Mouse (Mus musculus) cortical plate, adult 2 months (tissue): ENCODE measurements at regions not wholly inside any gene's neighbourhood (a gene's known extent, or its start where the extent isn't known, plus 50 kb on each side); places are given as distances from the start of the nearest gene placed in this dataset.

ENCODE experiments used
- H3K27ac ChIP-seq: fragments of 200-500 bp; 2 replicates; pipeline ENCODE4 v1.5.1; 2012; ENCODE audit warnings: low read length, control low read depth, inconsistent platforms; ENCODE audit not compliant: insufficient read depth
- H3K4me1 ChIP-seq: fragments of 200-500 bp; 2 replicates; pipeline ENCODE4 v1.6.1; 2011; ENCODE audit warnings: low read length; ENCODE audit not compliant: control insufficient read depth, insufficient read depth
- H3K4me3 ChIP-seq: fragments of 200-500 bp; 2 replicates; pipeline ENCODE4 v1.5.1; 2011; ENCODE audit warnings: mild to moderate bottlenecking, low read length, control low read depth; ENCODE audit not compliant: insufficient read depth
- CTCF ChIP-seq: fragments of 200-500 bp; IDR thresholded peaks from 2 replicates; pipeline ENCODE4 v1.5.1; 2011; ENCODE audit warnings: mild to moderate bottlenecking, control low read depth, low read length; ENCODE audit not compliant: insufficient read depth; ENCODE audit errors: extremely low read depth
- POLR2A ChIP-seq: fragments of 200-500 bp; IDR thresholded peaks from 2 replicates; pipeline ENCODE4 v1.6.1; 2011; ENCODE audit warnings: mild to moderate bottlenecking, low read length, control low read depth; ENCODE audit not compliant: insufficient read depth; ENCODE audit errors: extremely low read depth

GRCm38 (mm10) chr15:62139859-62140258 lies 1217.0 kb upstream of the A1bg start:
- Histone ChIP-seq H3K4me1 (peaks cover 3% of the 10 kb centered on the region), H3K4me3 (no peak overlapping the region), H3K27ac (no peak overlapping the region)
- TF ChIP-seq POLR2A (no peak), CTCF (no peak)

GRCm38 (mm10) chr15:62139192-62139591 lies 1216.4 kb upstream of the A1bg start:
- no peak overlapping the region for H3K4me3 ChIP-seq
- no peak for TF ChIP-seq POLR2A
- TF ChIP-seq CTCF, result no peak
- H3K4me1 ChIP-seq, result peaks cover 3% of the 10 kb centered on the region; the same call in 1 of the 2 replicates
- no peak overlapping the region for H3K27ac ChIP-seq

- H3K4me1 ChIP-seq, result peaks cover 3% of the 10 kb centered on the region; the same call in 1 of the 2 replicates
- H3K27ac ChIP-seq, result no peak overlapping the region
- TF ChIP-seq CTCF, result no peak
- no peak for TF ChIP-seq POLR2A
- no peak overlapping the region for H3K4me3 ChIP-seq
These were observed 1215.9 kb upstream of the A1bg start for GRCm38 (mm10) chr15:62138701-62139100.

DNA sequence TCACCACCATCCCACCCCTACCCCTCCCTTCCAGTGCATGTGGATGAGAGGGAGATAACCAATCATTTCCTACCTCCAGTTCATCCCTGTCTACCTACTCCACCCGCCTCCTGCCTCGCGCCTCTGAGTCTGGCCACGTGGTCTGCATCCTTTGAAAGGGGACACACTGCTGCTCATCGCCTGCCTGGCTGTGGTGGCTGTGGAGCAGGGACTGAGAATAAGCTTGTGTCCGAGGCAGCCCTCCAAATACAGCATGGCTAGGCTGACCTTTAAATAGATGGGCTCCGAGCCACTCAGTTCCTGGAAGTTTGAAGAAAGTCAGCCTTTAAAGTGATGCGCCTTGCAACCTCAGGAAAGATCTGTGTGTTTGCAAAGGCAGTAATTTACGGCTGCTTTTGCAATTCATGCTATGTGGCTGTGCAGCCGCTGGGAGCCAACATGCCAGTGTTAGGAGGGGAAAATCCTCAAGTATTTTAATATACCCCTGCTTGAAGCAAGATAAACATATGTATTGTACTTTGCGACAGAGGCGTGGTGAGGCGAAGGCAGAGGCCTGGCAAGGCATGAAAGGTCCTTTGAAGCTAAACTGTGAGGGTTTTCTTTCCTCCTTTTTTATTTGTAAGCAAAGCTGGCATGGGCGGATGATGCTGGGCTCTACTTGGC lies 1214.3 kb upstream of the A1bg start:
- TF ChIP-seq CTCF (no peak), POLR2A (no peak)
- peaks cover 3% of the 10 kb centered on the region; the same call in 1 of the 2 replicates for H3K4me1 ChIP-seq
- H3K27ac ChIP-seq, result no peak overlapping the region
- H3K4me3 ChIP-seq, result no peak overlapping the region

DNA sequence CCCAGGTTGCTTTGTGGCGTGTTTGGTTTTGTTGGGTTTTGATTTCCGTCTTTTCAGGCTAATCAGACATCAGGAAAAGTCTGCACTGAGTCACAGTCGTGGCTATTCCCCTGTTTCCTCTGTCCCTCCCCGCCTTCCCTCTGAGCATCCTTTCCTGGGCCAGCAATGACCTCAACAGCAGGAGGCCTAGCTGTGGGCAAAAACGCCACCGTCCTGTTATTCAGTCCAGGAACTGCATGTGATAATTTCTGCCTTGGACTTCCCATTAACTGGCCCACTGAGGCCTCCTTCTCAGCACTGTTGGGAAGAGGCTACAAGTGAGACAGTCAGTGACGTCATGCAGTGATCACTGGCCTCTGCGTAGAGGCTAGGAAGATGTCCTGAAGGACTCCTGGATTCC lies 1212.0 kb upstream of the A1bg start:
- no peak for TF ChIP-seq CTCF
- TF ChIP-seq POLR2A, result no peak
- Histone ChIP-seq H3K4me3 (no peak overlapping the region), H3K27ac (no peak overlapping the region), H3K4me1 (peaks cover 3% of the 10 kb centered on the region; the same call in 1 of the 2 replicates)

DNA sequence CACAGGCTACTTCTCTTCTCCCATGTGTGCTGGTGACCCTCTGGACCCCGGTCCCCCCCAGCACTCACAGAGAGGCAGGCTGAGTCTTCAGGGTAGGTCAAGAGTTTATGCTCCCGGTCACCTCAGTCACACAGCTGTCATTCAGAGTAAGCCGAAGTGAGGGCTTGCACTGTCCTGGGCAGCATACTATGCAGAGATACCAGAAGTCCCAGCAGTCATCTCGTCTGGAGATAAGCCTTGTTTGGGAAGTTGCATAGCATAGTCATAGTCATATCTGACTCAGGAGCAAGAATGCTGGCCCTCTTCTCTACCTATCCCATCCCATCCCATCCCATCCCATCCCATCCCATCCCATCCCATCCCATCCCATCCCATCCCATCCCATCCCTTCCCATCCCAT lies 1211.5 kb upstream of the A1bg start:
- Histone ChIP-seq H3K4me3 (no peak overlapping the region), H3K27ac (no peak overlapping the region), H3K4me1 (peaks cover 3% of the 10 kb centered on the region; the same call in 1 of the 2 replicates)
- TF ChIP-seq CTCF (no peak), POLR2A (no peak)

DNA sequence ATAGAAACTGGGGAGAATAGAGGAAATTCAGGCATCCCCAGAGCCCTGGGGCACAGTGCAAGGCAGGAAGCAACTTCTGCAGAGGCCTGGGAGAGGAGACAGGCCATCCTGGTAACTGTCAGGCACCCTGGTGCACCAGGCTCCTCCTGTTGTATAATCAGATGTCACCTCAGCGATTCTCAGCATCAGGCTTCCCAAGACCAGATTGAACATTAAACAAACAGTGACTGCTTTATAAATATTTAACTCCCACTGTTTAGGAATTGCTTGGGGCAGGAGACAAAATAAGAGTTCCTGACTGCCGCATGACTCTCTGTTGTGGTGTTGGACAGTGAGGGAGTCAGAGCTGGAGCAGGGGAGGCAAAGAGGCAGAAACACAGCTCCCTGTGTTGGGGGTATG lies 1210.1 kb upstream of the A1bg start:
- Histone ChIP-seq H3K4me3 (no peak overlapping the region), H3K27ac (no peak overlapping the region), H3K4me1 (peaks cover 3% of the 10 kb centered on the region; the same call in 1 of the 2 replicates)
- TF ChIP-seq POLR2A, result no peak
- no peak for TF ChIP-seq CTCF

GRCm38 (mm10) chr15:62131686-62132085 lies 1208.9 kb upstream of the A1bg start:
- no peak overlapping the region for H3K27ac ChIP-seq
- TF ChIP-seq CTCF (no peak), POLR2A (no peak)
- H3K4me3 ChIP-seq, result no peak overlapping the region

DNA sequence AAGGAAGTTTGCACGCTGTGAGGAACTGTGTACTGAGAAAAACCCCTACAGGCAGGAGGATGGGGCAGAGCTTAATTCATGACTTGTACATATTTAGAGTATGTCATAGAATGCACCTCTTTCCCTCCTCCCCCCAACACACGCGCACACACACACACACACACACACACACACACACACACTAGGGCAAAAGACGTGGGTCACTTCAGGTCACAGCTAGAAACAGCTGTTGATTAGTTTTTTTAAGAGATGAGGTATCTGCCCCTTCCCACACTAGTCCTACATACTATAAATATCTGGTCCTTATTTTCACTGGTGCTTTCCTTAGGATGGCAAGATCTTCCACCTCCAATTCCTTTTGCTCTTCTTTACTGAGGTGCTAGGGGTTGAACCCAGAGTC lies 1207.7 kb upstream of the A1bg start:
- Histone ChIP-seq H3K27ac (no peak overlapping the region), H3K4me3 (no peak overlapping the region), H3K4me1 (peaks cover 3% of the 10 kb centered on the region)
- TF ChIP-seq CTCF, result no peak
- no peak for TF ChIP-seq POLR2A

More at GRCm38 (mm10) chr15:62131686-62132085, 1208.9 kb upstream of the A1bg start:
- no peaks in the 10 kb centered on the region for H3K4me1 ChIP-seq

DNA sequence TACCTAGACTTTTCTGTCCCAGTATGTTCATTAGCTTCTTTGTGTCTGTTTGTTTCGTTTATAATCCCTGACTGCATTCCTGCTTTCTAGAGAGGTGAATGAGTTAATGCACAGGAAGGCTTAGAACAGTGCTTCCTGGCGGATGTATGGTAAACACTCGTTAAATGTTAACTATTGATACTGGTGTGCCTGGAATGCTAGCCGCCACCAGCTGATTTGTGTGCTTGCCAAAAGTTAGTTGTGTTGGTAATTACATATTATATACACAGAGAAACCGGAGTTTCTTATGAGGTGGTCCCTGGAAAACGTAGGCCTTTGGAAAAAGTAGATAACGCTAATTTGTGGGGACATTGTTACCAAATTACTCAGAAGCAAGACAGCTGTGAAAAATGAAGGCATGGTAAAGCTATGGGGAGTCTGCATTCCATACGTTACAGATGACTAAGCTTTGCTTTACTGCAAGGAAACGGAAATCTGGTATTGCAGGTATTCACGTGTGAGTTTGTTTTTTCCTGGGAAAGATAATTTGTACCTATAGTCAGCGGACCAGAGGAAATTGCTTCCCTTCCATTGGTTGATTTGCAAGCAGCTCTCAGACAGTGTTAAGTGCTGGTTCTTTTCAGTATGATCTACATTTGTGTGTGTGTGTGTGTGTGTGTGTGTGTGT lies 1205.9 kb upstream of the A1bg start:
- TF ChIP-seq CTCF (no peak), POLR2A (no peak)
- no peak overlapping the region for H3K27ac ChIP-seq
- no peak overlapping the region for H3K4me3 ChIP-seq
- peaks cover 3% of the 10 kb centered on the region for H3K4me1 ChIP-seq
